Mouse (Mus musculus): ENCODE results near the gene Cmtm2b. TPM values are rescaled to one million over a fixed set of nuclear protein-coding genes. Genes with fewer than 3 reads are reported as not detected.
A peak's percentile ranks its signal among the peaks of the same experiment; 100 is the strongest.

Cmtm2b gene
- polyA plus RNA-seq, 1 experiment from 2014 or later, result not detected

DNA sequence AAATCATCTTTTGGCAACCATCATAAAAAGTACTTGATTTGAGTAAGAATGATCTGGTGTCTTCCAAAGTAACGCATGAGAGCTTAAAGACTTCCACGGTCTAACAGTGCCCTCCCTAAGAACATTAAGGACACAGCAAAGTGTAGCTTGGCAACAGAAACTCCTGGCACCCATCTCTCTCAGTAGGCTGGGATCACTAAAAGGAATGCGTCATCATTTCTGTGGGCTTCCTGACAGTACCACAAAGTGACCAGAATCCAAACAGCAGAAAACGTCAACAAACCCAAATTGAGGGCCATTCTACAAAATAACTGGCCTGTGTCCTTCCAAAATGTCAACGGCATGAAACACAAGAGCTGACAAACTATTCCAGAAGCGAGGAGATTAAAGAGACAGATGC is 48.0 kb downstream of the Cmtm2b start:
- Histone ChIP-seq H3K27ac (no peak overlapping the region), H3K9ac (ENCODE audit: low read depth, low read length) (no peak overlapping the region), H3K36me3 (ENCODE audit: insufficient read depth, low read length) (no peaks in the 10 kb centered on the region), H3K4me2 (ENCODE audit: low read length) (no peak overlapping the region), H3K9me3 (replicated peaks; ENCODE audit: low read length) (no peaks in the 10 kb centered on the region), H3K4me1 (replicated peaks; ENCODE audit: insufficient read depth, low read length) (peaks cover 17% of the 10 kb centered on the region), H3K27me3 (ENCODE audit: insufficient read depth, low read length) (no peaks in the 10 kb centered on the region), H3K4me3 (replicated peaks; ENCODE audit: low read depth, low read length) (no peak overlapping the region)
- no peak for TF ChIP-seq CTCF (IDR thresholded peaks at IDR 0.05; ENCODE audit: low read depth)
- WGBS, result 56% methylated on average over 6 of the region's 6 CpGs
- no peak for DNase-seq (ENCODE audit: low spot score)
- no peak for ATAC-seq (replicated peaks; ENCODE audit: low FRiP score, low read depth)

DNA sequence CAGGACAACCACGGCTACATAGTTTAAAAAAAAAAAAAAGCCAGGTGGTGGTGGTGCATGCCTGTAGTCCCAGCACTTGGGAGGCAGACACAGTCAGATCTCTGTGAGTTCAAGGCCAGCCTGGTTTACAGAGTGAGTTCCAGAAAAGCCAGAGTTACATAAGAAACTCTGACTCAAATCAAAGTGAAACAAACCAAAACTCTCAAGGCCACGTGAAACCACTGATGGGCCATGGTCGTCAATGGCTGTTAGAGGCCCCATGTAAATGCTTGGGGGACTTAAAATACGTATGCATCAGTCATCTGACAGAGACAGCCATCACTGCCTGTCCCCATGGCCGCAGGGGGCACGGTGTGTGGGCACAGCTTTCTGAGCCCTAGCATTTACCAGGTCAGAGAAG is 49.1 kb downstream of the Cmtm2b start:
- no peak overlapping the region for H3K4me2 ChIP-seq (ENCODE audit: low read length)
- H3K9ac ChIP-seq (ENCODE audit: low read depth, low read length), result no peak overlapping the region
- no peaks in the 10 kb centered on the region for H3K27me3 ChIP-seq (ENCODE audit: insufficient read depth, low read length)
- H3K4me3 ChIP-seq (replicated peaks; ENCODE audit: low read depth, low read length), result no peak overlapping the region
- TF ChIP-seq CTCF (IDR thresholded peaks at IDR 0.05; ENCODE audit: low read depth), result no peak
- H3K27ac ChIP-seq, result no peak overlapping the region
- ATAC-seq (replicated peaks; ENCODE audit: low FRiP score, low read depth), result no peak
- H3K36me3 ChIP-seq (ENCODE audit: insufficient read depth, low read length), result no peaks in the 10 kb centered on the region
- DNase-seq (ENCODE audit: low spot score), result no peak
- H3K9me3 ChIP-seq (replicated peaks; ENCODE audit: low read length), result no peaks in the 10 kb centered on the region
- H3K4me1 ChIP-seq (replicated peaks; ENCODE audit: insufficient read depth, low read length), result peaks cover 25% of the 10 kb centered on the region
- 82% methylated on average over 6 of the region's 6 CpGs for WGBS

DNA sequence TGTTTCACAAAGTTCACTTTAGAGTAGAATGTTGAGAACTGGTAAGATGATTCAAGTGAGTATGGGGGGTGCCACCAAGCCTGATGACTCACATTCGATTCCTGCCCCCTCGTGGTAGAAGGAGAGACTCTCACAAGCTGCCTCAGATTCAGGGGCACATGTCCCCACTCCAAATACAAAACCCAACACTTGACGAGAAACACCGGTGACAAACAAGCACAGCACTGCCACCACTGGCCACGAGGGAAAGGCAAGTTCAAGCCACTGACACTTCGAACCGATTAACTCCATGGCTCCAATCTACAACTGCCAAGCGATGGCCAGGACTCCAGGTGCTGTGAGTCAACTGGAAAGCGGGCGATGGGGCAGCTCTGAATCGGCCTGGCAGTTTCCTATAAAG is 51.7 kb downstream of the Cmtm2b start:
- DNase-seq (ENCODE audit: low spot score) (no peak), ATAC-seq (replicated peaks; ENCODE audit: low FRiP score, low read depth) (no peak)
- WGBS, result 62% methylated on average over 11 of the region's 11 CpGs
- Histone ChIP-seq H3K4me2 (ENCODE audit: low read length) (no peak overlapping the region), H3K27me3 (ENCODE audit: insufficient read depth, low read length) (no peaks in the 10 kb centered on the region), H3K36me3 (ENCODE audit: insufficient read depth, low read length) (no peaks in the 10 kb centered on the region), H3K4me1 (replicated peaks; ENCODE audit: insufficient read depth, low read length) (peaks cover 17% of the 10 kb centered on the region), H3K9ac (ENCODE audit: low read depth, low read length) (no peak overlapping the region), H3K27ac (peak overlapping the region; percentile 81), H3K4me3 (replicated peaks; ENCODE audit: low read depth, low read length) (no peak overlapping the region), H3K9me3 (replicated peaks; ENCODE audit: low read length) (no peaks in the 10 kb centered on the region)
- TF ChIP-seq CTCF (IDR thresholded peaks at IDR 0.05; ENCODE audit: low read depth), result peak; percentile 58

DNA sequence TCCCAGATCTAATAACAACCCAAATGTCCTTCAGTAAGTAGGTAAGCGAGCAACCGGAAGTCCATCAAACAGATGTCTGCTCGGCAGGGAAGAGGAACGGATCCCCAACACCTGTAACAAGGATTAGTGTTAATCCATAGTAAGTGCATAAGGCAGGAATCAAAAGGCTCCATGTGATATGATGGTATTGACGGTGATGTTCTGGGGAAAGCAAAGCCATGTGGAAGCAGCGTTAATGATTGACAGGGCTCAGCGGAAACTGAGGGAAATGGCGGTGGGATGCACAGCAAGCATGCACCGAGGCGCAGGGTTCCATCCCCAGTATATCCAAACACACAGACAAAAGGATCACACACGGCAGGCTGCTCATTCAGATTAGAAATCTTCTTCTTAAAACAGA is 52.2 kb downstream of the Cmtm2b start:
- Histone ChIP-seq H3K9ac (ENCODE audit: low read depth, low read length) (no peak overlapping the region), H3K27me3 (ENCODE audit: insufficient read depth, low read length) (no peaks in the 10 kb centered on the region), H3K4me2 (ENCODE audit: low read length) (no peak overlapping the region), H3K4me1 (replicated peaks; ENCODE audit: insufficient read depth, low read length) (peaks cover 16% of the 10 kb centered on the region), H3K36me3 (ENCODE audit: insufficient read depth, low read length) (no peaks in the 10 kb centered on the region), H3K9me3 (replicated peaks; ENCODE audit: low read length) (no peaks in the 10 kb centered on the region), H3K4me3 (replicated peaks; ENCODE audit: low read depth, low read length) (no peak overlapping the region), H3K27ac (peak overlapping the region; percentile 81)
- no peak for TF ChIP-seq CTCF (IDR thresholded peaks at IDR 0.05; ENCODE audit: low read depth)
- ATAC-seq (replicated peaks; ENCODE audit: low FRiP score, low read depth) (no peak), DNase-seq (ENCODE audit: low spot score) (no peak)
- WGBS, result 57% methylated on average over 11 of the region's 11 CpGs

DNA sequence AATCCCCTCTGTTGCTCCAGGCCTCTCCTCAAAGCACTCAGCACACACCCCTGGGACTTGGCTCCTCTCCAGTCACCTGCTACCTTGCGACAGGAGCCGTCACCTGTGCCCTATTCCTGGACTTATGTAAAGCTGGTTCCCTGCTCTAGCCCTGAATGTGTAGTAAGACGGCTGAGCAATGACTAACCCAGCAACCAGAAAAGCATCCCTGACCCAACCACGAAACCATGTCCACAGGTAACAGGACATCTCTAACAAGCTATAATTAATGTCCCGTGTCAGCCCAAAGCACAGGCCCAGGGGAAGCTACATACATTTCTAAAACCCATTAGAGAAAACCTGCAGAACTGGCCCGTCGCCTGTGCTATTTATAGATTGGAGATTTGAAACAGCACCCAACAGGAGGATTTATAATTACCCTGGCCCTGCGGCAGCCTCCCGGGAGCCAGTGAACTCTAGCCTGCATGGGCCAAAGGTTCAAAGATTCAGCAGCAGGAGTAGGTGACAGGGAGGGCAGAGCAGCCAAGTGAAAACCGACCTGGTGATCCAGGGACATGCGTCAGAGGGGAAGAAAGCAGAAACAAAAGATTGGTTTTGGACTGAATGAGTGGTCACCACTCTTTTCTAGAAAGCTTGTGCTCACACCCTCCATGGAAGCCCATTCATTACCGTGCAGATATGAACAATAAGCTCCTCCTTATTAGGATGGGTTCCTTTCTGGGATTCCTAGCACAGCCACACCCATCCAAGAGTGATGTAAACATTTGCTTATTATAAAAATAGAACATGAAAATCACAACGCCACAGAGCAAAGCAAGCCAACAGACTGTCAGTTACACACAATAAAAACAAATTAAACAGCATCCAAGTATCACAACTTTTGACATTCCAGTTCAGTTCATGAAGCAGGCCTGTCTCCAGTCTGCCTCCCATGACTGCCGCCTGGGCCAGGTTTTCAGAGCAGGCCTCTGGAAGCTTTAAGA is 53.1 kb downstream of the Cmtm2b start:
- ATAC-seq (replicated peaks; ENCODE audit: low FRiP score, low read depth), result peak; percentile 92
- H3K27me3 ChIP-seq (ENCODE audit: insufficient read depth, low read length), result no peaks in the 10 kb centered on the region
- H3K4me2 ChIP-seq (ENCODE audit: low read length), result no peak overlapping the region
- no peak for TF ChIP-seq CTCF (IDR thresholded peaks at IDR 0.05; ENCODE audit: low read depth)
- DNase-seq (ENCODE audit: low spot score), result peak; percentile 79
- WGBS, result 17% methylated on average over 14 of the region's 14 CpGs
- peak overlapping the region; percentile 81 for H3K27ac ChIP-seq
- H3K4me3 ChIP-seq (replicated peaks; ENCODE audit: low read depth, low read length), result no peak overlapping the region
- H3K9me3 ChIP-seq (replicated peaks; ENCODE audit: low read length), result no peaks in the 10 kb centered on the region
- no peak overlapping the region for H3K9ac ChIP-seq (ENCODE audit: low read depth, low read length)
- no peaks in the 10 kb centered on the region for H3K36me3 ChIP-seq (ENCODE audit: insufficient read depth, low read length)
- peaks cover 16% of the 10 kb centered on the region for H3K4me1 ChIP-seq (replicated peaks; ENCODE audit: insufficient read depth, low read length)

DNA sequence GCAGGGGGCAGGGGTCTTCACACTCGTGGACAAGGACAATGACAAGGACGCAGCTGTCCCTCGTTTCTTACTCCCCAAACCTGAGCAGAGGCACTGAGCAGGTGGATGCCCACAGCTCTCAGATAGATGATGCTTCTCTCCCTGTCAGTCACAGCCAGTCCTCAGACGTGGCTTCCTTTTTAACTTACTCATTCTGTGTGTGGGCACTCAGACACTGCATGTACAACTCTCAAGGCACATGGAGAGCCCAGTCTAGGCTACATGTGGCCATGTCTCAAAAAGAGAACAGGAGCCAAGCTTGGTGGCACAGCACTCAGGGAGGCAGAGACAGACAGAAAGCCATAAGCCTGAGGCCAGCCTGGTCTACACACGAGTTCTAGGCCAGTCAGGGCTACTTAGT is 53.9 kb downstream of the Cmtm2b start:
- no peak overlapping the region for H3K9ac ChIP-seq (ENCODE audit: low read depth, low read length)

More for the DNA sequence above, 53.9 kb downstream of the Cmtm2b start:
- Histone ChIP-seq H3K4me2 (ENCODE audit: low read length) (no peak overlapping the region), H3K4me3 (replicated peaks; ENCODE audit: low read depth, low read length) (no peak overlapping the region), H3K27ac (peak overlapping the region; percentile 81), H3K4me1 (replicated peaks; ENCODE audit: insufficient read depth, low read length) (peaks cover 16% of the 10 kb centered on the region), H3K36me3 (ENCODE audit: insufficient read depth, low read length) (no peaks in the 10 kb centered on the region), H3K27me3 (ENCODE audit: insufficient read depth, low read length) (no peaks in the 10 kb centered on the region), H3K9me3 (replicated peaks; ENCODE audit: low read length) (no peaks in the 10 kb centered on the region)
- no peak for ATAC-seq (replicated peaks; ENCODE audit: low FRiP score, low read depth)
- no peak for DNase-seq (ENCODE audit: low spot score)
- WGBS, result 59% methylated on average over 5 of the region's 5 CpGs
- TF ChIP-seq CTCF (IDR thresholded peaks at IDR 0.05; ENCODE audit: low read depth), result no peak

Data from kidney, postnatal 0 days (tissue).